Mouse (Mus musculus): ENCODE measurements at regions not wholly inside any gene's neighbourhood (a gene's known extent, or its start where the extent isn't known, plus 50 kb on each side); places are given as distances from the start of the nearest gene placed in this dataset.

- DNase-seq: no peak
Observed at GRCm38 (mm10) chr11:20463173-20463681, 79.8 kb upstream of the Sertad2 start.

GRCm38 (mm10) chr11:20464564-20464963 lies 78.5 kb upstream of the Sertad2 start:
- no peak for DNase-seq

GRCm38 (mm10) chr11:20466591-20466990 lies 76.5 kb upstream of the Sertad2 start:
- no peak for DNase-seq

DNA sequence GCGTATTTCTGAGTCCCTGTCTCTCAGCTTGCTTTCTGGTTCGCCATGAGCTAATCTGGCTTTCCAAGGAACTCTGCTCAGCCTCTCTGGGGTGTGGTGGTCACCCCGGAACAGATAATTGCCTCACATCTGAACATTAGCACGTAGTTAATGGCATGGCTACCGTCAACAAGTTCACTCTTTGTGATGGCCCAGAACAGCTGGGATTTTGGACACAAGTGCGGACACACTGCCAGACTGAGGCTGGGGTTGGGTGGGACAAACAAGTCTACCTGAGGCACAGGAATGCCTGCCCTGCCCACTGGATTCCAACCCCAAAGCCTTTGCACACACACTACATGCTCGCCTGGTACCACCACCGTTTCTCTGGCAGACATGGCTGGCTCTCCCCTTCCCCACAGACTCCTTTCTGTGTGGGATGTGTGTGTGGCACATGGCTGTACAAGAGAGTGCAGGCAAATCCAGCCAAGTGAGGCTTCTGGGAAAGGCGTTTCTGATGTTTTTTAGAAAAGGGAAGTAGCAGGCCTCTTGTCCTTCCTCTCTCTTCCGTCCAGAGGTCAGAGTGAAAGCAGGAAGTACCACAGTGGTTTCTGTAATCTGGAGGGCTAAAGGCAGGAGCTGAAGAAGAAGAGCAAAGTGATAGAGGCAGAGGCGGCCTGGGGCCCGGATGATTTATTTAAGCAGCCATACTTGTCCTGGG lies 74.6 kb upstream of the Sertad2 start:
- DNase-seq: no peak

DNA sequence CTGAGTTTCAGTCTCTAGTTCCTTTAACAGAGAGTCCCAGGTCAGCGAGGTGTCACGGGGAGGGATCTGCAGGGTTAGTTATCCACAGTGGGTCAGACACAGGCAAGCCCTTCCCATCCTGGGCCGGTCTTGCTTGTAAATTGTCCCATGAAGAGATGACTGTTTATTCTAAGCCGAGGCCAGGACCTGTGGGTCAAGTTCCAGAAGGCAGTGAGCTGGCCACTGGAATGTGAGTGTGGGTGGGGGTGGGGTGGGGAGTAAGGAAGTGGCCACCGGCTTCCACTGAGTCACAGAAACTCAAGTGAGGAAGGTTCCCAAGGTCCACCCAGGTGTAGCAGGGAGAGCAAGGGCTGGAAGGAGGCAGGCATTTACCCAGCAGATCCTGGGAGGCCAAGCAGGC lies 73.7 kb upstream of the Sertad2 start:
- no peak for DNase-seq

DNA sequence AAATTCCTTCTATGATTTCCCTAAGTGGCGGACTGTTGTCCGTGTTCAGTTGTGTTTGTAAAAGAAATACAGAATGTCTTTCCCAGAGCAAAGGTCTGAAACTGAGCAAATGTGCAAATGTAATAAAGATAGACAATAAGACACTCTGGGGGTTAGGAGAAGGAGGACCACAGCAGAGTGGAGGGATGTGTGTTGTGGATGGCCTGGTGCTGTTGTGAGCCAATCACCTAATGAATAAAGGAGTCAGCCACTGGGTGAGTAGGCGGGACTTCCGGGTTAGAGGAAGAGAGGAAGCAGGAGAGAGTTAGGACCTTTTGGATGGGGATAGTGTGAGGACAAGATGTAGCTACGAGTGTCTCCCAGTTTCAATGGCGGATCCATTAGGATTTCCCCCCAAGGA lies 72.7 kb upstream of the Sertad2 start:
- DNase-seq: no peak

DNA sequence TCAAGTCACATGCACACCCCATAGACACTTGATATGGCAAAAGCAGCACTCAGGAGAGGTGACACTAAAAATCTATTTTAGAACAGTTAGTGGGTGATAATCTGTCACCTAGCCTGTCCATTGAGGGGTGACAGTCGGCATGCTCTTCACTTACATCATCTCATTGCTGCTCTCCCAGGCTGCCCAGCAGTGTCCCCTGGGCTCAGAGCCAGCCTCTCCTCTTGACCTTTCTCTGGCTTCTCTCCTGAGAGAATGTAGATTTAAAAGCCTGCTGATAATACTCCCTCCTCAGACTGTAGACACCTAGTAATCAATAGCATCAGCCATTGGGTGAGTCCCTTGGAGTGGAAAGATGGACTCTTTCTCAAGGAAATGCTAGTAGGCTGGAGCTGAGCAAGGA lies 70.7 kb upstream of the Sertad2 start:
- no peak for DNase-seq

DNA sequence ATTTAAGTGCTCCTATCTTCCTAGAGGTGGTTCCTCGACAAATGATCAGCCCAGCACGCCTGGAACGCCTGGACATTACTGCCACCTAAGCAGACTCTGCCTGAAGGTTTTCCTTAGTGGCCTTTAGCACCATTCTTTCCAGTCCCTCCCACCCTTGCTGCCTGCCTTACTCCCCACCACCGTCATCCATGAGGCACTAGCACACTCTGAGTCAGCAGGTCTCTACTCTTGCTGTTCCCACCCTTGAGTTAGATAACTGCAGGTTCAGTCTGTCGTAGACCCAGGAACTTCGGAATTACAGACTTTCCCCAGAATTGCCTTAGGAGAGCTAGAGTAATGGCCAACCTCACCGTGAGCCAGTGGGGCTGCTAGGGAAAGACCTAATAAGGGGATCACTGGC lies 67.4 kb upstream of the Sertad2 start:
- no peak for DNase-seq

GRCm38 (mm10) chr11:20476494-20476893 lies 66.6 kb upstream of the Sertad2 start:
- no peak for DNase-seq

DNA sequence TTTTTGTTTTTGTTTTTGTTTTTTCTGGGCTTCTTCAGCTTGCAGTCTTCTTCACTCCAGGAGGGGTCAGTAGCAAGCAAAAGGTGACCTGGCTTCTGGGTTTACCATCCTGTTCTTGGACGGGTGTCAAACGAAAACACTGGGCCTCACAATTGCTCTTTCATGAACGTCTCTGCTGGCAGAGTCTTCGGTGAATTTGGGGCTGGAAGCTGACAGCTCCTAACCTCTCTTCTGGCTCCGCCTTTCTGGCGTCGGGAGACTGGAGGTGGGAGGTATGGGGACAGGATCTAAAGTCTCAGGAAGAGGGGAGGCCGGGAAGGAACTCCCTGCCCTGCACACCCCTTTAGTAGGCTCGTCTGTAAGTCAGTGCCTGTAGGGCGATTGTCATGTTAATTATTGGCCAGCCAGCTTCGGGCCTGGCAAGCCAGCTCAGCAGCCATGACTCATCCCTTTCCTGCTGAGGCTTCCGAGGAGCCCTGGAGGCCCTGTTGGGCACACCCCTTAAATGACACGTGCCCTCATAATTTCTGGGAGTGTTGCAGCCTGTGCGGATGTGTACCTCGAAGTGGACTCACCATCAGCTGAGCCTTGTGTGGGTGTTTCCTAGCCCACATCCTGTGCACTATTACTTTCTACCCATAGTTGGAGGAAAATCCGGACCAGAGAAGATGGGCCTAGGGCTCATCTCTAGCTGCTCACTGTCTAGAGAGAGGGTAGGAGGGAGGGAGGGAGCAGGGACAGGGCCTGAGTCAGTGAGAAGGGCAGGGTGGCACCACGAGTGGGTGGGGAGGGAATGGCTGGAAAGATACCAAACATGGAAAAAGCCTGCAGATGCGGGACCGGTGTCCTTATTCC lies 65.6 kb upstream of the Sertad2 start:
- DNase-seq: peak; percentile 61

DNA sequence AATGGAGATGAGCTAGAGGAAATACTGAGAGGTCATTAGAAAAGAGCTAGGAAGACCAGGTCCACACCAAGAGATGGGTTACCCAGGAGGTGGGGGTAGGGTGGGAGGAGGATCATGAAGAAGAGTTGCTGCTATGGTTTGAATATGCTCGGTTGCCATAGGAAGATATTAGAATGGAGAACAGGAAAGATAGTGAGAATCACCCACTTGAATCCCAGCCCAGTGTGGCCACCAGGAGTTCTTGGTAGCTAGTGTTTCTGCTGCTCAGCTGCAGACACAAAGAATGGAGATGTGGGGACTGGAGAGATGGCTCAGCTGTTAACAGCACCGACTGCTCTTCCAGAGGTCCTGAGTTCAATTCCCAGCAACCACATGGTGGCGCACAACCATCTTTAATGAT lies 62.4 kb upstream of the Sertad2 start:
- no peak for DNase-seq

- DNase-seq: no peak
Observed at GRCm38 (mm10) chr11:20485371-20485770, 57.7 kb upstream of the Sertad2 start.

Data from heart, postnatal 4 days (tissue).